Mouse (Mus musculus) cortical plate, adult 2 months (tissue): ENCODE data around the gene Pou6f1. TPM values are rescaled to one million over a fixed set of nuclear protein-coding genes. Genes with fewer than 3 reads are reported as not detected.
A peak's percentile ranks its signal among the peaks of the same experiment; 100 is the strongest.
"Not testable (repeated sequence)": the region's sequence is repeated elsewhere in the genome, so short reads cannot be mapped to it uniquely, and the experiment has no call there.

ENCODE experiments used
- H3K27ac ChIP-seq: fragments of 200-500 bp; 2 replicates; pipeline ENCODE4 v1.5.1; 2012; ENCODE audit warnings: low read length, control low read depth, inconsistent platforms; ENCODE audit not compliant: insufficient read depth
- H3K4me1 ChIP-seq: fragments of 200-500 bp; 2 replicates; pipeline ENCODE4 v1.6.1; 2011; ENCODE audit warnings: low read length; ENCODE audit not compliant: control insufficient read depth, insufficient read depth
- H3K4me3 ChIP-seq: fragments of 200-500 bp; 2 replicates; pipeline ENCODE4 v1.5.1; 2011; ENCODE audit warnings: mild to moderate bottlenecking, low read length, control low read depth; ENCODE audit not compliant: insufficient read depth
- CTCF ChIP-seq: fragments of 200-500 bp; IDR thresholded peaks from 2 replicates; pipeline ENCODE4 v1.5.1; 2011; ENCODE audit warnings: mild to moderate bottlenecking, control low read depth, low read length; ENCODE audit not compliant: insufficient read depth; ENCODE audit errors: extremely low read depth
- POLR2A ChIP-seq: fragments of 200-500 bp; IDR thresholded peaks from 2 replicates; pipeline ENCODE4 v1.6.1; 2011; ENCODE audit warnings: mild to moderate bottlenecking, low read length, control low read depth; ENCODE audit not compliant: insufficient read depth; ENCODE audit errors: extremely low read depth
- polyA plus RNA-seq: library from polyadenylated mRNA; depleted of rRNA; stranded (reverse); fragments of >200 nt; gene quantifications from 2 replicates; pipeline ENCODE4 v1.2.3, GENCODE M21; 2012

Pou6f1 gene
- polyA plus RNA-seq, 1 experiment, result 120 TPM

DNA sequence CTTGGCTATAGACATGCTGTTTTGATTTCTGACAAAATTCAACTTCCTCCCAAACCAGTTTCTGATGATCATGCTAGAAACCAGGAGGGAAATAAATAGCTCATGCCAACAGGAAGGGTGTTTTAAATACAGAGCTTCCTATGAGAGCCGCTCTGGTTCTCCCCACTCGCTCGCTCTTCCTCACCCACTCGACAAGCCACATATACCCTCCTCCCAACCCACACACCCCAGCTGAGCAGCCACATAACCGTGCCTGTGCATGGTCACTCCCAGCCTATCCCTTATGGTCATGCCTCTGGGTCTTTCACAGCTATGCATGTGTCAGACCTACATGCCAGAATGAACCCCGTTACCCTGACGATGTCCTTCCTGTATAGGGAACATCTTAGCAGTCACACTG is 22.4 kb upstream of the Pou6f1 start:
- H3K27ac ChIP-seq, result 0 out of 2 replicates have a peak overlapping the region, but pooled peaks have one; percentile 29
- H3K4me3 ChIP-seq, result no peak overlapping the region
- H3K4me1 ChIP-seq, result peaks cover 9% of the 10 kb centered on the region
- no peak for TF ChIP-seq CTCF
- TF ChIP-seq POLR2A, result peak; percentile 54; the same call in 1 of the 2 replicates

DNA sequence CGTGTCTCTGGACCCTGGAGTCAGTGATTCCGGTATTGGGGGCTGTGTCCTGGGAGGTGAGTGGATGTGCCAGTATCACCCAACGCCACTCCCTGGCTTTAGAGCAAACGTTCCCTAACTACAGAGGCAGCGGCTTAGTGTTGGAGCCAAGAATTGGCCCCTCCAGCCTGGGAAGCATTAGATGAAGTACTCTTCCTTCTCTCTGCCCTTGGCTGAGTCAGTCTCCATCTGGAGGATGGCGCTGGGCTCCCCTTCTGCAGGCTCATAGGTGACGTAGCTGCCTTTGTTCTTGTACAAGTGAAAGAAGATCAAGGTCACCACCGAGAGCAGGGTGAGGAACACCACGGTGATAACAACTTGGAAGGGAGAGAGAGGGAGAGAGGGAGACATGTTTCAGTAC is 21.9 kb upstream of the Pou6f1 start:
- H3K27ac ChIP-seq, result 0 out of 2 replicates have a peak overlapping the region, but pooled peaks have one; percentile 29
- H3K4me1 ChIP-seq, H3K4me3 ChIP-seq: not testable (repeated sequence)

DNA sequence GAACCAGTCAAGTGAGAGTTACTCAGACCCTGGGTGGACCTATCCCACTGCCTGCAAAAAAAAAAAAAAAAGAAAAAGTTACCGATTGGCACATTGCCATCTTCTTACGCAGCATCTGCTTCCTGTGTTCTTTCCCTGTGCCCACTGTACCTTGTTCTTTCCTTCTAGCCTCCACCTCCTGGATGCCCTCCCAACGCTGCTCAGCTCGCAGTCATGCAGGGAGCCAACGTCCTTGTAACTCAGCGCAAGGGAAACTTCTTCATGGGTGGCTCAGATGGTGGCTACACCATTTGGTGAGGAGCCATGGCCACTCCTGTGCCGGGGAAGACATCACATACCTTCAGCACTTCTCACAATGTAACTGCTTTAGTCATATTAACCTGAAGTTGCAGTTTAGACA is 19.4 kb upstream of the Pou6f1 start:
- H3K27ac ChIP-seq, result no peak overlapping the region
- no peak overlapping the region for H3K4me3 ChIP-seq
- TF ChIP-seq POLR2A (no peak), CTCF (no peak)
- H3K4me1 ChIP-seq, result peaks cover 10% of the 10 kb centered on the region

DNA sequence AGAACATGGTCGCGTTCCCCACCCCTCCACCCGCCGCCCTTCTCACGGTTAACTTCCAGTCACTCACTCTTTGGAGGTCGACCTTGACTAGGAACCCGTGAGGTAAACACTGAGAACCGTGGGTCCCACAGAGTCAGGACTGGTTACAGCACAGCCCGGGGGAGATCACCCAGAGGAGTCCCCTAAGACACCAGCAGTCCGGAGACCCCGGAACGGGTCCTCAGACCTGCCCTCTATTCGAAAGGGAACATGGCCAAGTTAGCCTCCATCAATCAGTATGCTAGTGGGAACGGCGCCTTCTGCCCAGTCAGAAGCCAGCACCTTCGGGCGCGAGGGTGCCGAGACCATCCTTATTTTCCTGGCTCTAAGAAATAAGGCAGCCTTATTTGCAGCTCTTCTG is 16.4 kb upstream of the Pou6f1 start:
- peak overlapping the region; percentile 79 for H3K27ac ChIP-seq
- H3K4me3 ChIP-seq, result peak overlapping the region; percentile 70
- H3K4me1 ChIP-seq, result 0 out of 2 replicates have a peak, but pooled peaks cover 1% of the 10 kb centered on the region
- no peak for TF ChIP-seq POLR2A
- TF ChIP-seq CTCF, result no peak

DNA sequence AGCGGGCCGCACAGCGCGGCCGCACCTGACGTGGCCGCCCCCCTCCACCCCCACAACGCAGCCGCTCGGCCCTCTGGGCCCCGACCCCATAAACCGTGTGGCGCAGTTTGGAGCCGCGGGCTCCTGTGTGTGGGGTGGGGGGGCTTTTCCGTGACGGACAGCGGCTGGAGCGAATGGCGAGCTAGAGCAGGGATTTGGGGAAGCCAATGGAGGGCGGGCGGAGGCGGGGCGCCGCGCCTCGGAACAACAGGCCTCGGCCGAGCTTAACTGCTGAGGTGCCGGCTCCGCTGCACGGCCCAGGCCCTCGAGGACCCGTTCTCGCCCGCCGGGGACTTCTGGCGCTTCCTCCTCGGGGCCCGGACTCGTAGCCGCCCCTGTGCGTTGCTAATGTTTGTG is 16.0 kb upstream of the Pou6f1 start:
- H3K27ac ChIP-seq, result peak overlapping the region; percentile 79
- H3K4me3 ChIP-seq, result peak overlapping the region; percentile 70
- TF ChIP-seq POLR2A (no peak; the same call in 1 of the 2 replicates), CTCF (no peak)
- H3K4me1 ChIP-seq, result 0 out of 2 replicates have a peak, but pooled peaks cover 1% of the 10 kb centered on the region

DNA sequence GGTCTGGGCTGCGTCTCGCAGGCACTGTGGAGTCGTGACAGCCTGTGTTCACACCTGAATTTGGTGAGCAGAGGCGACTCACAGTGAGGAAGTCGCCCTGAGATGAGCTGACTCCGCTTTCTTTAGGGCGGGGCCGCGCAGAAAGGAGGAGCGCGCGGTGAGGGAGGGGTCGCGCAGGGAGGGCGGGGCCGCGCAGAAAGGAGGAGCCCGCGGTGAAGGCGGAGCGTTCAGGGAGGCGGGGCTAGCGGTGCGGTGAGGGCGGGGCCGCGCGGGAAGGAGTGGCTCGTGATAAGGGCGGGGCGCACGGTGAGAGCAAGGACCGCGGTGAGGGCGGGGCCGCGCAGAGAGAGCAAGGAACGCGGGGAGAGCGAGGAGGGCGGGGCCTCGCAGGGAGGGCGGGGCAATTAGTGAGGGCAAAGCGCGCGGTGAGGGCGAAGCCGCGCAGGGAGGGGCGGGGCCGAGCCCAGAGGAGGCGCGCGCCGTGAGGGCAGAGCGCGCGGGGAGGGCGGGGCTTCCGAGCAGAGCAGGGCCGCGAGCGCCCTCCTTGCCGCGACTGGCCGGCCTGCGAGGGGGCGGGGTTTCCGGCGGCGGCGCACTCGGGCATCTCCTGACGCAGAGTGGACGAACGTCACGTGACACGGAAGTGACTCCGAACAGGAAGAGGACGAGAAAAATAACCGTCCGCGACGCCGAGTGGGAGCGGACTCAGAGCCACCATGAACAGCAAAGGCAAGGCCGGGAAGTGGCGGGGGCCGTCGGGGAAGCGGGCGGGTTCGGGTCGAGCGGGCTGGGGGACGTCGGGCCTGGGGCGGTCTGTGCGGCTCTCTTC is 15.4 kb upstream of the Pou6f1 start, which contains the start of gene Dazap2:
TSS of gene Dazap2 (plus strand) at position 354 of the 829 bp plus-strand sequence.
- TF ChIP-seq CTCF (no peak), POLR2A (peak; percentile 96)
- Histone ChIP-seq H3K4me1 (0 out of 2 replicates have a peak, but pooled peaks cover 1% of the 10 kb centered on the region), H3K27ac (peak within 1 kb of the TSS; percentile 79), H3K4me3 (peak within 1 kb of the TSS; percentile 70)

DNA sequence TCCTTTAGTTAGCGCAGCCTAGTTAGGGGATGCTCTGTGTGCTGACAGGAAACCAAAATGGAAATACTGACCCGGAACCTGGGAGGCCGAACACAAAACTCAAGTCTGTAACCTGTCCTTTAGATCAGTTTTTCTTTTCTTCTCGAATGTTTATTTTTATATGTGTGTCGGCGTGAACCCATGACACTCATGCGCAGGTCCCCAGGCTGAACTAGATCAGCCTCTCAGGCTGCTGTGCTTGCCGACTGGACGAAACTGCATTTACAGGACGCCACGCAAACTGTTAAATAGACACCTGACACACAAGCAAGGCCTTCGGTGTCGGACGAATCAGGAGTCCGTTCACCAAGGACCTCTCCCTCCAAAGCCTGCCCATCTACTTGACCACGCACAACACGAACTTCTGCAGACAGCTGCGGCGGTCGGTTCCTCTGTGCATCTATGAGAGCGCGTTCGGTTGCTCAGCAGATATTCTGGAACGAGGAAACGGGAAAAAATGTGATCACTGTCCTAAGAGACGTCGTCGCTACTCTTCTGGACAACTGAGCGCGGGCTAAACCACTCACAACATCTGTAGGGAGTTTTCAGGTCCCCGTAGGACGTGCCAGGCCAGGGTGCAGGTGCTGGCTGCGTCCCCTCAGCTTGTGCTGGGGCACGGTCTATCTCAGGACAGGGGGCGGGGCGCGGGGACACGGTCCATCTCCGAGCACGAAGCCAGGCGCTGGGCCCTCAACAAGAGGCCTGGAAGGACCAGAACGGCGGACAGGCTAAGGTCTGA is 14.6 kb upstream of the Pou6f1 start:
- no peak for TF ChIP-seq CTCF
- TF ChIP-seq POLR2A, result 0 out of 2 replicates have a peak, but pooled peaks have one; percentile 21
- H3K4me1 ChIP-seq, result 0 out of 2 replicates have a peak, but pooled peaks cover 1% of the 10 kb centered on the region
- H3K27ac ChIP-seq, result peak overlapping the region; percentile 75
- peak overlapping the region; percentile 70 for H3K4me3 ChIP-seq

GRCm38 (mm10) chr15:100613584-100613983 is 13.8 kb upstream of the Pou6f1 start:
- Histone ChIP-seq H3K27ac (no peak overlapping the region), H3K4me3 (no peak overlapping the region; the same call in 1 of the 2 replicates), H3K4me1 (0 out of 2 replicates have a peak, but pooled peaks cover 1% of the 10 kb centered on the region)
- no peak for TF ChIP-seq POLR2A
- peak; percentile 73 for TF ChIP-seq CTCF

- TF ChIP-seq CTCF, result no peak
- no peak for TF ChIP-seq POLR2A
- Histone ChIP-seq H3K4me3 (no peak overlapping the region), H3K4me1 (0 out of 2 replicates have a peak, but pooled peaks cover 1% of the 10 kb centered on the region), H3K27ac (no peak overlapping the region)
Observed at GRCm38 (mm10) chr15:100612432-100612831, 12.6 kb upstream of the Pou6f1 start.
